9 mouse cellular contexts compared by ENCODE assay signal in the genomic region with DNA sequence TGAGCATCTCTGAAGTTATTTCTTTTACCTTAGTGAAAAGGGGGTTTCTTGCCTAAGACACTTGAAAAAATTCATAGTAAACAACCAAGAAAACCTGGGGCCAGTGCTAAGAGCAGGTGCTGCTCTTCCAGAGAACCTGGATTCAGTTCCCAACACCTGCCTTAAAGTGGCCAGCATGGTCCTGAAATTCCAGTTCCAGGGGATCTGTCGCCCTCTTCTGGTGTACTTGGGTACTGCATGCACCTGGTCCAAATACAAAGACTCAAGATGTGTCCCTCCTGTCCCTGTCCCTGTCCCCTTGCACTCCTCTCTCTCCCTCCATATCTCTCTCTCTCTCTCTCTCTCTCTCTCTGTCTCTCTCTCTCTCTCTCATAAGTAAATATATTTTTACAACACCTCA. TPM values are rescaled to one million over a fixed set of nuclear protein-coding genes. Genes with fewer than 3 reads are reported as not detected.
DNase-seq lines count a peak whose midpoint lies in the region; ATAC-seq lines count a peak whose summit lies in the region.
"Had no signal": no experiment of that assay in that cellular context is flagged by ENCODE, and none has a peak within 500 bp of the region (broad histone marks: within the 10 kb centered on the region; RNA-seq: fewer than 3 reads in every experiment).

No protein-coding gene starts in this region.

- H3K9ac ChIP-seq in intestine, embryonic 14.5 days (ENCODE audit: low read length): no peak overlapping the region
- no peak overlapping the region for H3K9ac ChIP-seq in intestine, embryonic 16.5 days (ENCODE audit: low read depth, low read length)
- H3K9ac ChIP-seq in kidney, embryonic 16.5 days (replicated peaks; ENCODE audit: low read length): no peak overlapping the region
- no peak overlapping the region for H3K9ac ChIP-seq in liver, embryonic 11.5 days (ENCODE audit: low read depth, low read length)
- H3K9ac ChIP-seq: embryonic facial prominence, embryonic 15.5 days had no signal

- no peak for ATAC-seq in intestine, embryonic 14.5 days (replicated peaks; ENCODE audit: low FRiP score, low TSS enrichment, low read depth)
- no peak for ATAC-seq in intestine, embryonic 16.5 days
- 0 out of 2 replicates have a peak, but pooled peaks have one; percentile 9 for ATAC-seq in kidney, embryonic 16.5 days (ENCODE audit: low FRiP score, low TSS enrichment)
- no peak for ATAC-seq in liver, embryonic 11.5 days (replicated peaks; ENCODE audit: low FRiP score)

- WGBS in intestine, embryonic 14.5 days: 0% methylated on average over 1 of the region's 1 CpGs
- 0% methylated on average over 1 of the region's 1 CpGs for WGBS in intestine, embryonic 16.5 days
- WGBS in kidney, embryonic 16.5 days: 8% methylated on average over 1 of the region's 1 CpGs
- WGBS in liver, embryonic 11.5 days: 0% methylated on average over 1 of the region's 1 CpGs

- H3K36me3 ChIP-seq in intestine, embryonic 14.5 days (ENCODE audit: control insufficient read depth, insufficient read depth, low read length): no peaks in the 10 kb centered on the region
- H3K36me3 ChIP-seq in intestine, embryonic 16.5 days (ENCODE audit: control insufficient read depth, insufficient read depth, low read length): no peaks in the 10 kb centered on the region
- H3K36me3 ChIP-seq in kidney, embryonic 16.5 days (ENCODE audit: insufficient read depth, low read length): no peaks in the 10 kb centered on the region
- H3K36me3 ChIP-seq in liver, embryonic 11.5 days (ENCODE audit: control insufficient read depth, insufficient read depth, low read length): no peaks in the 10 kb centered on the region
- H3K36me3 ChIP-seq: embryonic facial prominence, embryonic 15.5 days had no signal

- H3K4me1 ChIP-seq in intestine, embryonic 14.5 days (replicated peaks; ENCODE audit: control insufficient read depth, insufficient read depth, low read length): no peaks in the 10 kb centered on the region
- H3K4me1 ChIP-seq in intestine, embryonic 16.5 days (ENCODE audit: control insufficient read depth, insufficient read depth, low read length): no peaks in the 10 kb centered on the region
- H3K4me1 ChIP-seq in kidney, embryonic 16.5 days (ENCODE audit: insufficient read depth, low read length): peaks cover 5% of the 10 kb centered on the region; the same call in 1 of the 2 replicates
- 0 out of 2 replicates have a peak, but pooled peaks cover 2% of the 10 kb centered on the region for H3K4me1 ChIP-seq in liver, embryonic 11.5 days (replicated peaks; ENCODE audit: control insufficient read depth, insufficient read depth, low read length)

- no peak overlapping the region for H3K27ac ChIP-seq in intestine, embryonic 14.5 days (ENCODE audit: low read depth)
- H3K27ac ChIP-seq in intestine, embryonic 16.5 days (ENCODE audit: low read length): no peak overlapping the region
- H3K27ac ChIP-seq in kidney, embryonic 16.5 days (ENCODE audit: low read length): no peak overlapping the region
- no peak overlapping the region for H3K27ac ChIP-seq in liver, embryonic 11.5 days (ENCODE audit: low read depth, low read length)
- H3K27ac ChIP-seq: embryonic facial prominence, embryonic 15.5 days had no signal

- H3K4me2 ChIP-seq in intestine, embryonic 14.5 days (ENCODE audit: low read length): no peak overlapping the region
- H3K4me2 ChIP-seq in intestine, embryonic 16.5 days (ENCODE audit: low read depth, low read length): no peak overlapping the region
- H3K4me2 ChIP-seq in kidney, embryonic 16.5 days (replicated peaks; ENCODE audit: low read depth, low read length): no peak overlapping the region
- no peak overlapping the region for H3K4me2 ChIP-seq in liver, embryonic 11.5 days
- H3K4me2 ChIP-seq: embryonic facial prominence, embryonic 15.5 days had no signal

- no peaks in the 10 kb centered on the region for H3K9me3 ChIP-seq in intestine, embryonic 14.5 days (ENCODE audit: control insufficient read depth, low read length)
- no peaks in the 10 kb centered on the region for H3K9me3 ChIP-seq in intestine, embryonic 16.5 days (ENCODE audit: control insufficient read depth, low read length)
- H3K9me3 ChIP-seq in kidney, embryonic 16.5 days (ENCODE audit: low read length): no peaks in the 10 kb centered on the region
- no peaks in the 10 kb centered on the region for H3K9me3 ChIP-seq in liver, embryonic 11.5 days (ENCODE audit: control insufficient read depth, low read length)
- H3K9me3 ChIP-seq: embryonic facial prominence, embryonic 15.5 days had no signal

- DNase-seq in intestine, embryonic 14.5 days (ENCODE audit: low spot score): peak; percentile 98
- DNase-seq in brain, adult 2 months (ENCODE audit: low read depth, low spot score): peak; percentile 93
- peak; percentile 88 for DNase-seq in forelimb bud, embryonic 11.5 days (ENCODE audit: low read depth, low spot score)
- peak; percentile 75 for DNase-seq in liver, embryonic 11.5 days (ENCODE audit: low spot score)
- peak; percentile 89 for DNase-seq in retina, embryonic 14.5 days (ENCODE audit: low spot score)
- DNase-seq in thymus, postnatal 36 days: peak; percentile 67 to 76

- no peaks in the 10 kb centered on the region for H3K27me3 ChIP-seq in intestine, embryonic 14.5 days (replicated peaks; ENCODE audit: control insufficient read depth, insufficient read depth, low read length)
- no peaks in the 10 kb centered on the region for H3K27me3 ChIP-seq in intestine, embryonic 16.5 days (replicated peaks; ENCODE audit: control insufficient read depth, insufficient read depth, low read length)
- no peaks in the 10 kb centered on the region for H3K27me3 ChIP-seq in kidney, embryonic 16.5 days (ENCODE audit: insufficient read depth, low read length)
- 0 out of 2 replicates have a peak, but pooled peaks cover 2% of the 10 kb centered on the region for H3K27me3 ChIP-seq in liver, embryonic 11.5 days (replicated peaks; ENCODE audit: control insufficient read depth, insufficient read depth, low read length)
- H3K27me3 ChIP-seq: embryonic facial prominence, embryonic 15.5 days had no signal

- H3K4me3 ChIP-seq in intestine, embryonic 14.5 days (ENCODE audit: low read depth, low read length): no peak overlapping the region
- no peak overlapping the region for H3K4me3 ChIP-seq in intestine, embryonic 16.5 days (ENCODE audit: low read length)
- no peak overlapping the region for H3K4me3 ChIP-seq in kidney, embryonic 16.5 days (ENCODE audit: low read length)
- H3K4me3 ChIP-seq in liver, embryonic 11.5 days (ENCODE audit: low read depth, low read length): no peak overlapping the region
- H3K4me3 ChIP-seq: embryonic facial prominence, embryonic 15.5 days had no signal

RNA-seq across cellular contexts. Expression of a gene that starts 32.0 kb away (rescaled TPM):
- 0.43 and 0.62 TPM in 2 replicates for polyA plus RNA-seq in intestine, embryonic 14.5 days (2014; fragmentation: Nextera tagmentation; extraction: Ambion mirVana)
- 12.5 and 17.5 TPM in 2 replicates for polyA plus RNA-seq in intestine, embryonic 16.5 days (2015; fragmentation: Nextera tagmentation; extraction: Ambion mirVana)
- polyA plus RNA-seq in kidney, embryonic 16.5 days (2015; fragmentation: Nextera tagmentation; extraction: Ambion mirVana): 39.5 and 48.8 TPM in 2 replicates
- 1.4 TPM in 2 replicates for polyA plus RNA-seq in liver, embryonic 11.5 days (2014; fragmentation: Nextera tagmentation; extraction: Ambion mirVana)

RNA-seq across cellular contexts. Expression of a gene that starts 43.8 kb away (rescaled TPM):
- 0.85 and 1.0 TPM in 2 replicates for polyA plus RNA-seq in intestine, embryonic 14.5 days (2014; fragmentation: Nextera tagmentation; extraction: Ambion mirVana)
- polyA plus RNA-seq in intestine, embryonic 16.5 days (2015; fragmentation: Nextera tagmentation; extraction: Ambion mirVana): 0.88 and 1.1 TPM in 2 replicates
- polyA plus RNA-seq in kidney, embryonic 16.5 days (2015; fragmentation: Nextera tagmentation; extraction: Ambion mirVana): 0.25 and 0.33 TPM in 2 replicates
- 0.27 and 0.34 TPM in 2 replicates for polyA plus RNA-seq in liver, embryonic 11.5 days (2014; fragmentation: Nextera tagmentation; extraction: Ambion mirVana)
